7 mouse cellular contexts compared by ENCODE assay signal in the genomic region with DNA sequence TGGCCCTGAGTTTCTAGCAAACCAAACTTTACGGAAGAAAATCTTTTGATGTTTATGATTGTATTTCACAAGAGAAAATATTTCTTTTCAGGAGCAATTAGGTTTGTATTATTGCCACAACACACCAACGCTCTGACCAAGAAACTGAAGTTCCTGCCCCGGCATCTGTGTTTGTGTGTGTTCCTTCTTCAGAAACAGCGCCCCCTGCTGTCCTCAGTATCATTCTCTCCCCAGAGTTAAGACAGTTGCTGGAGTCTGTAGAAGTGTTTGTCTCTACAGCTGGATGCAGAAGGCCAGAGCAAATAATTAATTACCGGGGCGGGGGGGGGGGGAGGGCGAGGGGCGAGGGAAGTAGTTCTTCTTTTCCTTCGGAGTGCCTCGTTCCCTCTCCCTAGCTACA. TPM values are rescaled to one million over a fixed set of nuclear protein-coding genes. Genes with fewer than 3 reads are reported as not detected.
DNase-seq lines count a peak whose midpoint lies in the region; ATAC-seq and TF ChIP-seq lines count a peak whose summit lies in the region.

No protein-coding gene starts in this region.

- no peak overlapping the region for H3K9ac ChIP-seq in embryonic facial prominence, embryonic 11.5 days (replicated peaks; ENCODE audit: low read length)
- no peak overlapping the region for H3K9ac ChIP-seq in hindbrain, embryonic 14.5 days

- no peak for ATAC-seq in embryonic facial prominence, embryonic 11.5 days (replicated peaks; ENCODE audit: insufficient number of reproducible peaks, low FRiP score, low TSS enrichment, low read depth)
- no peak for ATAC-seq in hindbrain, embryonic 14.5 days (ENCODE audit: low FRiP score)

- no peak overlapping the region for H3K4me2 ChIP-seq in embryonic facial prominence, embryonic 11.5 days (ENCODE audit: low read depth, low read length)
- H3K4me2 ChIP-seq in hindbrain, embryonic 14.5 days (replicated peaks) = no peak overlapping the region

- peaks cover 13% of the 10 kb centered on the region for H3K27me3 ChIP-seq in embryonic facial prominence, embryonic 11.5 days (ENCODE audit: control insufficient read depth, insufficient read depth, low read length)
- H3K27me3 ChIP-seq in hindbrain, embryonic 14.5 days (ENCODE audit: control insufficient read depth, insufficient read depth, low read length) = peaks cover 40% of the 10 kb centered on the region

- no peaks in the 10 kb centered on the region for H3K9me3 ChIP-seq in embryonic facial prominence, embryonic 11.5 days (replicated peaks; ENCODE audit: control insufficient read depth, low read length)
- H3K9me3 ChIP-seq in hindbrain, embryonic 14.5 days (ENCODE audit: control insufficient read depth, low read length) = no peaks in the 10 kb centered on the region

- intact Hi-C loops in left cerebral cortex, adult 2 months (cut with DNase I) = loop anchor here (1.0 to 5.0 kb wide), 2 partner anchors 264 to 340 kb away; no protein-coding TSS in a partner anchor

- no peaks in the 10 kb centered on the region for H3K36me3 ChIP-seq in embryonic facial prominence, embryonic 11.5 days (replicated peaks; ENCODE audit: control insufficient read depth, insufficient read depth, low read depth, low read length)
- no peaks in the 10 kb centered on the region for H3K36me3 ChIP-seq in hindbrain, embryonic 14.5 days (replicated peaks; ENCODE audit: control insufficient read depth, insufficient read depth)

- 26% methylated on average over 10 of the region's 10 CpGs for WGBS in embryonic facial prominence, embryonic 11.5 days
- WGBS in hindbrain, embryonic 14.5 days = 22% methylated on average over 10 of the region's 10 CpGs

- peak; percentile 55 for TF ChIP-seq CTCF in left cerebral cortex, adult 2 months (IDR thresholded peaks at IDR 0.05)

- no peak overlapping the region for H3K4me3 ChIP-seq in embryonic facial prominence, embryonic 11.5 days (ENCODE audit: low read depth, low read length)
- no peak overlapping the region for H3K4me3 ChIP-seq in hindbrain, embryonic 14.5 days (replicated peaks; ENCODE audit: low read length)
- no peak overlapping the region for H3K4me3 ChIP-seq in left cerebral cortex, adult 2 months

- DNase-seq in ES-CJ7 (ENCODE audit: low read depth, low spot score) = peak; percentile 82
- DNase-seq in adrenal gland, adult 8-10 months = peak; percentile 33
- DNase-seq in embryonic facial prominence, embryonic 11.5 days (ENCODE audit: low spot score) = peak; percentile 87
- DNase-seq in hindbrain, embryonic 14.5 days (ENCODE audit: low spot score) = peak; percentile 81
- peak; percentile 52 to 62 for DNase-seq in left cerebral cortex, adult 2 months (ENCODE audit: extremely low spot score in 1 of 2, low spot score in 2 of 2)
- DNase-seq in mesoderm, embryonic 11.5 days (ENCODE audit: low read depth, low spot score) = peak; percentile 83
- DNase-seq in spleen, postnatal 4 days (ENCODE audit: low spot score in 2 of 2) = peak; percentile 38 to 74

- no peak overlapping the region for H3K27ac ChIP-seq in embryonic facial prominence, embryonic 11.5 days (replicated peaks; ENCODE audit: low read depth, low read length)
- no peak overlapping the region for H3K27ac ChIP-seq in hindbrain, embryonic 14.5 days
- H3K27ac ChIP-seq in left cerebral cortex, adult 2 months = no peak overlapping the region

- H3K4me1 ChIP-seq in embryonic facial prominence, embryonic 11.5 days (ENCODE audit: control insufficient read depth, insufficient read depth, low read length) = no peaks in the 10 kb centered on the region
- H3K4me1 ChIP-seq in hindbrain, embryonic 14.5 days (replicated peaks; ENCODE audit: control insufficient read depth, insufficient read depth, low read length) = peaks cover 10% of the 10 kb centered on the region; the same call in 1 of the 2 replicates

RNA-seq across cellular contexts. Expression of gene Avpr1a, which starts 1.0 kb away (rescaled TPM):
- 1 to 10 TPM; 1.1 to 2.4 (median 1.5) TPM for total RNA-seq in adrenal gland, adult 8-10 months (2022)
- polyA plus RNA-seq in embryonic facial prominence, embryonic 11.5 days (2014; fragmentation: Nextera tagmentation; extraction: Ambion mirVana) = 0.79 and 1.3 TPM in 2 replicates
- 3.7 and 4.3 TPM in 2 replicates for polyA plus RNA-seq in hindbrain, embryonic 14.5 days (2014; fragmentation: Nextera tagmentation; extraction: Ambion mirVana)
- total RNA-seq in left cerebral cortex, adult 2 months (2021) = under 1 TPM; 0.41 to 0.47 TPM

Comparison
In these comparisons a context has a peak if more than half of its experiments do, and no peak if none do; other contexts are left out.
1. DNase-seq: peak in every context shown above with its lines; median percentile 87 in embryonic facial prominence, embryonic 11.5 days; 83 in mesoderm, embryonic 11.5 days; 82 in ES-CJ7; 81 in hindbrain, embryonic 14.5 days; 57 in left cerebral cortex, adult 2 months; 56 in spleen, postnatal 4 days; 33 in adrenal gland, adult 8-10 months.